Mouse (Mus musculus) embryonic facial prominence, embryonic 11.5 days (tissue): Measurements from ENCODE around the gene Olfr457. TPM values are rescaled to one million over a fixed set of nuclear protein-coding genes. Genes with fewer than 3 reads are reported as not detected.

ENCODE experiments used
- ATAC-seq: fragments of 200-750 bp; cut with Nextera tagmentation; replicated peaks from 2 replicates; pipeline ENCODE4 v1.8.0; 2017; ENCODE audit warnings: low read depth; ENCODE audit not compliant: insufficient number of reproducible peaks, low FRiP score, low TSS enrichment
- DNase-seq: peaks from one replicate; pipeline ENCODE4 v3.0.0-alpha.2; 2015; ENCODE audit warnings: low spot score
- H3K27ac ChIP-seq: fragments of 300-500 bp; sonication (generic); replicated peaks from 2 replicates; pipeline ENCODE4 v1.5.1; 2014; ENCODE audit warnings: mild to moderate bottlenecking, low read depth, low read length, control low read depth
- H3K27me3 ChIP-seq: fragments of 300-500 bp; sonication (generic); 2 replicates; pipeline ENCODE4 v1.6.1; 2014; ENCODE audit warnings: mild to moderate bottlenecking, low read length, moderate library complexity, mixed read lengths; ENCODE audit not compliant: control insufficient read depth, insufficient read depth
- H3K36me3 ChIP-seq: fragments of 300-500 bp; sonication (generic); replicated peaks from 2 replicates; pipeline ENCODE4 v1.6.1; 2014; ENCODE audit warnings: low read depth, mild to moderate bottlenecking, low read length, moderate library complexity, mixed read lengths; ENCODE audit not compliant: control insufficient read depth, insufficient read depth
- H3K4me1 ChIP-seq: fragments of 300-500 bp; sonication (generic); 2 replicates; pipeline ENCODE4 v1.6.1; 2014; ENCODE audit warnings: low read length, mixed read lengths; ENCODE audit not compliant: control insufficient read depth, insufficient read depth
- H3K4me2 ChIP-seq: fragments of 300-500 bp; sonication (generic); 2 replicates; pipeline ENCODE4 v1.6.1; 2014; ENCODE audit warnings: low read depth, mild to moderate bottlenecking, control low read depth, low read length, moderate library complexity
- H3K4me3 ChIP-seq: fragments of 300-500 bp; sonication (generic); 2 replicates; pipeline ENCODE4 v1.5.1; 2014; ENCODE audit warnings: low read depth, low read length, control low read depth
- H3K9ac ChIP-seq: fragments of 300-500 bp; sonication (generic); replicated peaks from 2 replicates; pipeline ENCODE4 v1.6.1; 2014; ENCODE audit warnings: mild to moderate bottlenecking, control low read depth, low read length
- H3K9me3 ChIP-seq: fragments of 300-500 bp; sonication (generic); replicated peaks from 2 replicates; pipeline ENCODE4 v1.6.1; 2016; ENCODE audit warnings: mild to moderate bottlenecking, low read length, inconsistent platforms, mixed read lengths; ENCODE audit not compliant: control insufficient read depth
- WGBS: fragments of 180-500 bp; shearing (Covaris S2); extraction: QIAGEN DNeasy Blood & Tissue Kit; methylation state at CpG from one replicate; pipeline ENCODE4 v1.1.7; 2014; 5-methylcytosine and 5-hydroxymethylcytosine counted together
- polyA plus RNA-seq: library from polyadenylated mRNA; unstranded; fragments of >200 nt; fragmentation: Nextera tagmentation; extraction: Ambion mirVana; gene quantifications from 2 replicates; pipeline ENCODE4 v1.2.1, GENCODE M21; 2014

Olfr457 gene
- polyA plus RNA-seq, 1 experiment from 2014 or later, result not detected

DNA sequence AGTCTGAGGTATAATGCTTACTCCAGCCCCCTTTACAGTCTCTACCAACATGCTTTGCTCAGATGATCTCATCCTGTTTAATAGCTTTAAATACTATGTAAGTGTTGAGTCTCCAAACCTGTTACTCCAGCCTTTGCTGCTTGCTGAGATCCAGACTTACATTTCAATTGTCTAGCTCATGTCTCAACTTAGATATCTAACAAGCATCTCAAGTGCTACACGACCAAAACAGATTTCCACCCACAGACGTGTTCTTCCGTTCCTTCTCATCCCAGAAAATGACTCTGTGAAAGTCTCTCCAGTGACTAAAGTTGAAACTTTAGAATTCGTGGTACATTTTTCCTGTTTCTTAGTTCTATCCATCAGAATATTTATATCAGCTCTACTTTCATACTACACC lies 49.8 kb downstream of the Olfr457 start:
- H3K9me3 ChIP-seq, result no peaks in the 10 kb centered on the region
- no peaks in the 10 kb centered on the region for H3K36me3 ChIP-seq
- no peaks in the 10 kb centered on the region for H3K4me1 ChIP-seq
- 85% methylated on average over 4 of the region's 4 CpGs for WGBS
- DNase-seq (no peak), ATAC-seq (no peak)
- no peak overlapping the region for H3K4me3 ChIP-seq
- no peak overlapping the region for H3K27ac ChIP-seq
- no peak overlapping the region for H3K4me2 ChIP-seq
- H3K27me3 ChIP-seq, result no peaks in the 10 kb centered on the region
- no peak overlapping the region for H3K9ac ChIP-seq

GRCm38 (mm10) chr6:42424472-42424871 lies 51.7 kb downstream of the Olfr457 start:
- Histone ChIP-seq H3K4me2 (no peak overlapping the region), H3K9ac (no peak overlapping the region), H3K36me3 (no peaks in the 10 kb centered on the region), H3K27ac (no peak overlapping the region), H3K4me1 (no peaks in the 10 kb centered on the region), H3K9me3 (no peaks in the 10 kb centered on the region), H3K27me3 (no peaks in the 10 kb centered on the region), H3K4me3 (no peak overlapping the region)
- WGBS, result 88% methylated on average over 3 of the region's 3 CpGs
- no peak for ATAC-seq
- DNase-seq, result no peak

DNA sequence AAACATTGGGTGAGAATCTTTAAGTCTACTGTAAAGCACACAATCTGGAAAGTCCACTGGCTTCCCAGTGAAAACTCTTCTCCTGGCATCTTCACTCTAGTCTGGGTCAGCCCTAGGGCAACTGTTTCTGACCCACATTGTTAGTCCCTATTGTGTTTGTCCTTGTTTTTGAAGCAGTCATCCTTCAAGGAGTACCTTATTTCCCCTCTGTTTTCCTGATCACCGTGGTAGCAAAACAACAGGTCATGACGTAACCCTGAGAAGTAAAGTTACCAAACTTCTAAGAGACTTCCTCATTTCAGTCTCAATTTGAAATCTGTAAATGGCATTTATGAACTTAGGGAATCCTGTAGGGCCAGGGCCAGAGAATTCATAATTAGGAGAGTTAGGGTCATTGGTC lies 54.7 kb downstream of the Olfr457 start:
- 74% methylated on average over 2 of the region's 2 CpGs for WGBS
- ATAC-seq, result no peak

DNA sequence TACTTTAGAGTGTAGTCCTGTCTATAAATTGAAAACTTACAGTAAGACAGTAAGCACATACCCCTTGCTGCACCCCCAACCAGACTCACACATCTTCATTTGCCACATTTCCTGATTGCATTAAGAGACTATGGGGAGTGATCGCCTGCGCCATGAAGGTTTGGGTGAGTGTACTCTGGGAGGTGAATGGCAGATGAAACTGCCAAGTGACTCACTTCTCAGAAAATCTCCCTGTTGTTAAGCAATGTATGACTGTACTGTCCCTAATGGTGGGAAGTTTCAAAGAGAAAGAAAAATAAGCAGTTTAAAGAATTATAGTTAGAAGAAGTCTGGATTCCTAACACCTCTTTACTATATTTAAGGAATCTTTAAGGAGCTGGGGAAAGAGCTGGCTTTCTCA lies 56.7 kb downstream of the Olfr457 start:
- WGBS, result 86% methylated on average over 2 of the region's 2 CpGs

More for the DNA sequence above, 54.7 kb downstream of the Olfr457 start:
- Histone ChIP-seq H3K9me3 (no peaks in the 10 kb centered on the region), H3K4me3 (no peak overlapping the region), H3K27ac (no peak overlapping the region), H3K4me2 (no peak overlapping the region), H3K9ac (no peak overlapping the region), H3K27me3 (no peaks in the 10 kb centered on the region), H3K36me3 (no peaks in the 10 kb centered on the region), H3K4me1 (no peaks in the 10 kb centered on the region)
- no peak for DNase-seq

More for the DNA sequence above, 56.7 kb downstream of the Olfr457 start:
- DNase-seq (no peak), ATAC-seq (no peak)
- H3K36me3 ChIP-seq, result no peaks in the 10 kb centered on the region
- no peak overlapping the region for H3K4me2 ChIP-seq
- H3K4me1 ChIP-seq, result no peaks in the 10 kb centered on the region
- H3K4me3 ChIP-seq, result no peak overlapping the region
- H3K27ac ChIP-seq, result no peak overlapping the region
- no peaks in the 10 kb centered on the region for H3K9me3 ChIP-seq
- H3K27me3 ChIP-seq, result no peaks in the 10 kb centered on the region
- H3K9ac ChIP-seq, result no peak overlapping the region

Other genes with a start within 250 kb of the Olfr457 start
- gene Gstk1, start 230.4 kb downstream of the Olfr457 start, polyA plus RNA-seq, result 23.8 and 24.9 TPM in 2 replicates
- 0.68 and 0.73 TPM in 2 replicates for gene Tmem139, start 214.4 kb downstream of the Olfr457 start, polyA plus RNA-seq
- gene Casp2, start 211.3 kb downstream of the Olfr457 start, polyA plus RNA-seq, result 73.6 and 79.4 TPM in 2 replicates
- 0.75 and 1.0 TPM in 2 replicates for gene Clcn1, start 189.7 kb downstream of the Olfr457 start, polyA plus RNA-seq
- gene Fam131b, start 151.7 kb downstream of the Olfr457 start, polyA plus RNA-seq, result 0.66 and 1.7 TPM in 2 replicates
- 61.3 and 71.9 TPM in 2 replicates for gene Zyx, start 126.7 kb downstream of the Olfr457 start, polyA plus RNA-seq
- gene Epha1, start 103.1 kb downstream of the Olfr457 start, polyA plus RNA-seq, result 1.5 and 1.8 TPM in 2 replicates
- not detected in 2 replicates for gene Tas2r143, start 76.1 kb downstream of the Olfr457 start, polyA plus RNA-seq
- not detected in 2 replicates for gene Tas2r135, start 70.9 kb downstream of the Olfr457 start, polyA plus RNA-seq
- gene Tas2r126, start 41.8 kb downstream of the Olfr457 start, polyA plus RNA-seq, result not detected in 2 replicates
- not detected in 2 replicates for gene Olfr458, start 11.1 kb downstream of the Olfr457 start, polyA plus RNA-seq
- not detected in 2 replicates for gene Olfr456, start 10.9 kb upstream of the Olfr457 start, polyA plus RNA-seq
- gene Olfr455, start 71.3 kb upstream of the Olfr457 start, polyA plus RNA-seq, result not detected in 2 replicates
- not detected in 2 replicates for gene Tcaf3, start 121.4 kb upstream of the Olfr457 start, polyA plus RNA-seq
- gene Tcaf2, start 168.9 kb upstream of the Olfr457 start, polyA plus RNA-seq, result 1.9 and 2.5 TPM in 2 replicates
- 104 and 106 TPM in 2 replicates for gene Tcaf1, start 233.8 kb upstream of the Olfr457 start, polyA plus RNA-seq